ENCODE assay signal across 8 mouse cellular contexts in genomic region chr6:52013245-52013945, GRCm38 (mm10). TPM values are rescaled to one million over a fixed set of nuclear protein-coding genes. Genes with fewer than 3 reads are reported as not detected.
A peak's percentile ranks its signal among the peaks of the same experiment; 100 is the strongest.
DNase-seq lines count a peak whose midpoint lies in the region; ATAC-seq lines count a peak whose summit lies in the region.

No protein-coding gene starts in this region.

- H3K27me3 ChIP-seq in kidney, embryonic 16.5 days (ENCODE audit: insufficient read depth, low read length): no peaks in the 10 kb centered on the region; the same call in 1 of the 2 replicates
- 0 out of 2 replicates have a peak, but pooled peaks cover 4% of the 10 kb centered on the region for H3K27me3 ChIP-seq in intestine, embryonic 14.5 days (replicated peaks; ENCODE audit: control insufficient read depth, insufficient read depth, low read length)

- H3K27ac ChIP-seq in kidney, embryonic 16.5 days (ENCODE audit: low read length): no peak overlapping the region
- no peak overlapping the region for H3K27ac ChIP-seq in brown adipose tissue, adult 24 weeks (replicated peaks; ENCODE audit: low read depth, low read length)
- no peak overlapping the region for H3K27ac ChIP-seq in intestine, embryonic 14.5 days (ENCODE audit: low read depth)

- no peak for DNase-seq in kidney, adult 11 months
- DNase-seq in intestine, embryonic 14.5 days (ENCODE audit: low spot score): no peak
- peak; percentile 30 for DNase-seq in naive thymus-derived CD4-positive, alpha-beta T cell, adult 2 months (ENCODE audit: low read depth)
- no peak for DNase-seq in thymus, postnatal 0 days (ENCODE audit: low spot score)
- no peak for DNase-seq in cerebellum, adult 11-12 months
- no peak for DNase-seq in adrenal gland, adult 18-20 months (ENCODE audit: low spot score in 2 of 2)

- H3K4me2 ChIP-seq in kidney, embryonic 16.5 days (replicated peaks; ENCODE audit: low read depth, low read length): peak overlapping the region; percentile 60
- H3K4me2 ChIP-seq in intestine, embryonic 14.5 days (ENCODE audit: low read length): peak overlapping the region; percentile 87

- peak overlapping the region; percentile 85 for H3K4me3 ChIP-seq in kidney, embryonic 16.5 days (ENCODE audit: low read length)
- H3K4me3 ChIP-seq in brown adipose tissue, adult 24 weeks (ENCODE audit: insufficient read depth, low read depth, low read length): peak overlapping the region; percentile 71
- peak overlapping the region; percentile 72 for H3K4me3 ChIP-seq in intestine, embryonic 14.5 days (ENCODE audit: low read depth, low read length)

- peak overlapping the region; percentile 72 for H3K9ac ChIP-seq in kidney, embryonic 16.5 days (replicated peaks; ENCODE audit: low read length)
- peak overlapping the region; percentile 36; the same call in 1 of the 2 replicates for H3K9ac ChIP-seq in intestine, embryonic 14.5 days (ENCODE audit: low read length)

- WGBS in kidney, embryonic 16.5 days: 15% methylated on average over 3 of the region's 3 CpGs
- 17% methylated on average over 3 of the region's 3 CpGs for WGBS in intestine, embryonic 14.5 days

- no peaks in the 10 kb centered on the region for H3K36me3 ChIP-seq in kidney, embryonic 16.5 days (ENCODE audit: insufficient read depth, low read length)
- H3K36me3 ChIP-seq in intestine, embryonic 14.5 days (ENCODE audit: control insufficient read depth, insufficient read depth, low read length): no peaks in the 10 kb centered on the region

- no peaks in the 10 kb centered on the region for H3K9me3 ChIP-seq in kidney, embryonic 16.5 days (ENCODE audit: low read length)
- no peaks in the 10 kb centered on the region for H3K9me3 ChIP-seq in intestine, embryonic 14.5 days (ENCODE audit: control insufficient read depth, low read length)

- H3K4me1 ChIP-seq in kidney, embryonic 16.5 days (ENCODE audit: insufficient read depth, low read length): 0 out of 2 replicates have a peak, but pooled peaks cover 4% of the 10 kb centered on the region
- no peaks in the 10 kb centered on the region; the same call in 1 of the 2 replicates for H3K4me1 ChIP-seq in brown adipose tissue, adult 24 weeks (ENCODE audit: control insufficient read depth, insufficient read depth, insufficient read length, low read length)
- peaks cover 3% of the 10 kb centered on the region; the same call in 1 of the 2 replicates for H3K4me1 ChIP-seq in intestine, embryonic 14.5 days (replicated peaks; ENCODE audit: control insufficient read depth, insufficient read depth, low read length)

- no peak for ATAC-seq in kidney, embryonic 16.5 days (ENCODE audit: low FRiP score, low TSS enrichment)
- no peak for ATAC-seq in intestine, embryonic 14.5 days (replicated peaks; ENCODE audit: low FRiP score, low TSS enrichment, low read depth)

RNA-seq across cellular contexts. Expression of gene Skap2, which starts 1.0 kb away (rescaled TPM):
- polyA plus RNA-seq in kidney, embryonic 16.5 days (2015; fragmentation: Nextera tagmentation; extraction: Ambion mirVana): 35.4 and 36.8 TPM in 2 replicates
- 55.2 and 82.3 TPM in 2 replicates for polyA plus RNA-seq in brown adipose tissue, adult 24 weeks (2012; ENCODE audit: insufficient read depth, insufficient read length, missing spikeins)
- 36.9 and 43.9 TPM in 2 replicates for polyA plus RNA-seq in intestine, embryonic 14.5 days (2014; fragmentation: Nextera tagmentation; extraction: Ambion mirVana)
- polyA plus RNA-seq in thymus, postnatal 0 days (2015; fragmentation: Nextera tagmentation; extraction: Ambion mirVana): 24.2 and 24.6 TPM in 2 replicates
- 10 to 100 TPM; 43.6 to 59.0 TPM for total RNA-seq in adrenal gland, adult 18-20 months (2021)
